Comparison of ENCODE assay signal across 8 mouse cellular contexts in the genomic region with DNA sequence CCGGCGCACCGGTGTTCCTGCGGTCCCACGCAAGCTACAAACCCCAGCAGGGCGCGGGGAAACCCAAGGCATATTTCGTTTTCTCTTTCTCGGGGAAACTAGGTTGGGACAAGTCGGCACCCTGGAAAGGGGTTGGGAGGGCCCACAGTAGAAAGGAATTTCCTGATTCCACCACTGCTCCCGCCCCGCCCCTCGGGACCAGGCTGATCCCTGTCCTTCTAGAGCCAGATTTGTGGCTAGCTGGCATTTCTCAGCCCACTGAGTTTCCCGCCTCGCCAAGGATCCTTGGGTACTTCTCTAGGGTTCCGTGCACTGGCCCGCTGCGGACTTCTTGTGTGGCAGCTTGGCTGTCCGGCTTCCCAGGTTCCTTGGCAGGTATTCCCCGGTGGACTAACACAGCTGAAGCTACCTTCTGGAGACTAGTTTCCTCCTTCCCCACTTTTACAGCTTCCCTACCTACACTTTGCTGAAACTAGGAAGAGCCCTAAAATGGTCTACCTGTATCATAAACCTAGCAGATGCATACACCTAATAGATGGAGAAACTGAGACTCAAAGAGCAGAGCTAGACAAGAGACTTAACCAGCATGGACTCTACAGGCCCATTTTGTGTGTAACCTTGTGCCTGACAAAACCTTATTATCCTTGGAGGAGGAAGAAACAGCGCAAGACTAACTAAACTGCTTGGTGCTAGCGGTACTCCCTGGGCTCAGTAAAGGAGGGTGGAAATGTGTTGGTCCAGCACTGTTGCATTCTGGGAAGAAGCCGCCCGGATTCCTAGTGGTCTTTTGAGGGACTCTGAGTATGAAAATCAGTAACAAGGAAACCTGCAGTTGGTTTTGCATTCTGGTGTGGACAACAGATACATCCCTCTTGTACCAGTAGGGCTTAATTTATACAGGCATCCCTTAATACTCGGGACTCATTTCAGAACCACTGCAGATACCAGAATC. TPM values are rescaled to one million over a fixed set of nuclear protein-coding genes. Genes with fewer than 3 reads are reported as not detected.
DNase-seq lines count a peak whose midpoint lies in the region; ATAC-seq lines count a peak whose summit lies in the region.

No protein-coding gene starts in this region.

- H3K4me3 ChIP-seq in forebrain, embryonic 10.5 days = peak overlapping the region; percentile 87

- no peak for ATAC-seq in activated CD4-positive, CD25-positive, alpha-beta regulatory T cell, adult 4 months

- H3K4me1 ChIP-seq in forebrain, embryonic 10.5 days = peaks cover 39% of the 10 kb centered on the region

- DNase-seq in spleen, postnatal 4 days (ENCODE audit: low spot score in 2 of 2) = peak; percentile 16 to 66
- no peak for DNase-seq in spleen, postnatal 14 days (ENCODE audit: low spot score in 2 of 2)
- DNase-seq in forebrain, embryonic 10.5 days (ENCODE audit: extremely low spot score, low spot score) = no peak
- DNase-seq in kidney, postnatal 10 days = peak; percentile 81
- peak; percentile 79 for DNase-seq in lung, postnatal 36 days
- DNase-seq in adrenal gland, postnatal 14 days = no peak
- DNase-seq in cerebellum, adult 9-10 months = no peak

- peaks cover 11% of the 10 kb centered on the region; the same call in 1 of the 2 replicates for H3K27me3 ChIP-seq in forebrain, embryonic 10.5 days (ENCODE audit: poor library complexity, severe bottlenecking)

- no peaks in the 10 kb centered on the region for H3K9me3 ChIP-seq in forebrain, embryonic 10.5 days

- 13% methylated on average over 25 of the region's 25 CpGs for WGBS in forebrain, embryonic 10.5 days

- H3K27ac ChIP-seq in forebrain, embryonic 10.5 days = peak overlapping the region; percentile 96

- no peaks in the 10 kb centered on the region for H3K36me3 ChIP-seq in forebrain, embryonic 10.5 days (replicated peaks)

RNA-seq across cellular contexts. Expression of a gene that starts 0.8 kb away (rescaled TPM):
- 27.8 and 29.2 TPM in 2 replicates for polyA plus RNA-seq in forebrain, embryonic 10.5 days (2016; fragmentation: Nextera tagmentation; extraction: Ambion mirVana)
- 35.8 and 54.6 TPM in 2 replicates for total RNA-seq in adrenal gland, postnatal 14 days (2021)
- 10 to 100 TPM; 31.8 to 34.3 TPM for polyA plus RNA-seq in activated CD4-positive, CD25-positive, alpha-beta regulatory T cell, adult 4 months (2017; shearing (Covaris generic))

Comparison
In these comparisons a context has a peak if more than half of its experiments do, and no peak if none do; other contexts are left out.
1. DNase-seq: peak in spleen, postnatal 4 days (2 of 2), kidney, postnatal 10 days (single experiment) and lung, postnatal 36 days (single experiment); none in spleen, postnatal 14 days (0 of 2), forebrain, embryonic 10.5 days (single experiment), adrenal gland, postnatal 14 days (single experiment) and cerebellum, adult 9-10 months (single experiment).